8 mouse cellular contexts compared by ENCODE assay signal in genomic region chr5:36485306-36485705, GRCm38 (mm10). TPM values are rescaled to one million over a fixed set of nuclear protein-coding genes. Genes with fewer than 3 reads are reported as not detected.
DNase-seq lines count a peak whose midpoint lies in the region; ATAC-seq lines count a peak whose summit lies in the region.

No protein-coding gene starts in this region.

- peak overlapping the region; percentile 68; the same call in 1 of the 2 replicates for H3K9ac ChIP-seq in forebrain, embryonic 14.5 days (ENCODE audit: low read length)
- H3K9ac ChIP-seq in liver, embryonic 16.5 days (ENCODE audit: low read depth, low read length), result peak overlapping the region; percentile 69

- no peak overlapping the region for H3K27ac ChIP-seq in forebrain, embryonic 14.5 days (ENCODE audit: low read depth, low read length)
- no peak overlapping the region for H3K27ac ChIP-seq in liver, embryonic 16.5 days (ENCODE audit: low read length)

- peaks cover 22% of the 10 kb centered on the region for H3K4me1 ChIP-seq in forebrain, embryonic 14.5 days (ENCODE audit: control insufficient read depth, insufficient read depth, low read length)
- H3K4me1 ChIP-seq in liver, embryonic 16.5 days (ENCODE audit: control insufficient read depth, low read depth, low read length), result peaks cover 25% of the 10 kb centered on the region

- no peak for ATAC-seq in forebrain, embryonic 14.5 days
- no peak for ATAC-seq in liver, embryonic 16.5 days (ENCODE audit: low read depth)

- peak overlapping the region; percentile 59 for H3K4me3 ChIP-seq in forebrain, embryonic 14.5 days (ENCODE audit: low read depth, low read length)
- peak overlapping the region; percentile 73 for H3K4me3 ChIP-seq in liver, embryonic 16.5 days (ENCODE audit: low read depth, low read length)

- 45% methylated on average over 19 of the region's 19 CpGs for WGBS in forebrain, embryonic 14.5 days
- WGBS in liver, embryonic 16.5 days (ENCODE audit: insufficient replicate concordance), result 15% methylated on average over 19 of the region's 19 CpGs

- peak overlapping the region; percentile 98 for H3K4me2 ChIP-seq in forebrain, embryonic 14.5 days (ENCODE audit: low read length)
- H3K4me2 ChIP-seq in liver, embryonic 16.5 days (ENCODE audit: low read depth, low read length), result peak overlapping the region; percentile 99

- H3K9me3 ChIP-seq in forebrain, embryonic 14.5 days (replicated peaks; ENCODE audit: control insufficient read depth, low read length), result no peaks in the 10 kb centered on the region
- no peaks in the 10 kb centered on the region for H3K9me3 ChIP-seq in liver, embryonic 16.5 days (replicated peaks; ENCODE audit: control insufficient read depth, low read length)

- H3K27me3 ChIP-seq in forebrain, embryonic 14.5 days (replicated peaks; ENCODE audit: control insufficient read depth, insufficient read depth, low read length), result no peaks in the 10 kb centered on the region
- H3K27me3 ChIP-seq in liver, embryonic 16.5 days (ENCODE audit: control insufficient read depth, insufficient read depth, low read depth, low read length), result peaks cover 21% of the 10 kb centered on the region

- DNase-seq in cerebellum, adult 9-11 months, result peak; percentile 47
- DNase-seq in cerebellum, postnatal 14 days, result no peak
- DNase-seq in B cell, adult 2 months, result peak; percentile 17 to 19
- DNase-seq in forebrain, embryonic 14.5 days (ENCODE audit: low spot score), result no peak
- DNase-seq in urinary bladder, postnatal 10 days (ENCODE audit: low spot score), result no peak
- no peak for DNase-seq in layer of hippocampus, adult 18-20 months (ENCODE audit: low spot score in 2 of 2)
- no peak for DNase-seq in cerebellum, postnatal 25 days

- 0 out of 2 replicates have a peak, but pooled peaks cover 5% of the 10 kb centered on the region for H3K36me3 ChIP-seq in forebrain, embryonic 14.5 days (ENCODE audit: control insufficient read depth, insufficient read depth, low read length)
- no peaks in the 10 kb centered on the region for H3K36me3 ChIP-seq in liver, embryonic 16.5 days (ENCODE audit: control insufficient read depth, insufficient read depth)

RNA-seq across cellular contexts. Expression of gene Ccdc96, which starts 0.9 kb away (rescaled TPM):
- polyA plus RNA-seq in forebrain, embryonic 14.5 days (2014; fragmentation: Nextera tagmentation; extraction: Ambion mirVana), result 2.5 and 2.8 TPM in 2 replicates
- 0.06 and 0.07 TPM in 2 replicates for polyA plus RNA-seq in liver, embryonic 16.5 days (2015; fragmentation: Nextera tagmentation; extraction: Ambion mirVana)
- 1 to 10 TPM; 1.1 to 1.2 TPM for total RNA-seq in layer of hippocampus, adult 18-20 months (2021)

RNA-seq across cellular contexts. Expression of gene Tada2b, which starts 1.2 kb away (rescaled TPM):
- polyA plus RNA-seq in forebrain, embryonic 14.5 days (2014; fragmentation: Nextera tagmentation; extraction: Ambion mirVana), result 4.8 and 5.3 TPM in 2 replicates
- 0.79 and 1.0 TPM in 2 replicates for polyA plus RNA-seq in liver, embryonic 16.5 days (2015; fragmentation: Nextera tagmentation; extraction: Ambion mirVana)
- total RNA-seq in layer of hippocampus, adult 18-20 months (2021), result 10 to 100 TPM; 39.9 to 42.0 TPM

RNA-seq across cellular contexts. Expression of gene Grpel1, which starts 20.5 kb away (rescaled TPM):
- polyA plus RNA-seq in forebrain, embryonic 14.5 days (2014; fragmentation: Nextera tagmentation; extraction: Ambion mirVana), result 53.8 and 58.5 TPM in 2 replicates
- 35.1 and 36.7 TPM in 2 replicates for polyA plus RNA-seq in liver, embryonic 16.5 days (2015; fragmentation: Nextera tagmentation; extraction: Ambion mirVana)
- total RNA-seq in layer of hippocampus, adult 18-20 months (2021), result 10 to 100 TPM; 23.0 to 23.5 TPM

Comparison
In these comparisons a context has a peak if more than half of its experiments do, and no peak if none do; other contexts are left out.
1. DNase-seq: peak in cerebellum, adult 9-11 months (single experiment) and B cell, adult 2 months (2 of 2); none in cerebellum, postnatal 14 days (0 of 2), forebrain, embryonic 14.5 days (single experiment), urinary bladder, postnatal 10 days (single experiment), layer of hippocampus, adult 18-20 months (0 of 2) and cerebellum, postnatal 25 days (0 of 2).